Mouse (Mus musculus): ENCODE results near the gene Clip2.
"Not testable (repeated sequence)": the region's sequence is repeated elsewhere in the genome, so short reads cannot be mapped to it uniquely, and the experiment has no call there.

Gene Clip2

GRCm38 (mm10) chr5:134465197-134465596 lies 87.0 kb downstream of the Clip2 start:
- DNase-seq (ENCODE audit: extremely low read depth, insufficient read length, low spot score) = no peak

- DNase-seq (ENCODE audit: extremely low read depth, insufficient read length, low spot score) = no peak
These were observed 88.0 kb downstream of the Clip2 start for GRCm38 (mm10) chr5:134464225-134464624.

GRCm38 (mm10) chr5:134462731-134463130 lies 89.5 kb downstream of the Clip2 start:
- DNase-seq (ENCODE audit: extremely low read depth, insufficient read length, low spot score) = no peak

GRCm38 (mm10) chr5:134462316-134462715 lies 89.9 kb downstream of the Clip2 start:
- no peak for DNase-seq (ENCODE audit: extremely low read depth, insufficient read length, low spot score)

- DNase-seq (ENCODE audit: extremely low read depth, insufficient read length, low spot score) = no peak
These were observed 91.7 kb downstream of the Clip2 start for GRCm38 (mm10) chr5:134460546-134460945.

- no peak for DNase-seq (ENCODE audit: extremely low read depth, insufficient read length, low spot score)
These were observed 93.1 kb downstream of the Clip2 start for GRCm38 (mm10) chr5:134459096-134459495.

- no peak for DNase-seq (ENCODE audit: extremely low read depth, insufficient read length, low spot score)
These were observed 93.8 kb downstream of the Clip2 start for GRCm38 (mm10) chr5:134458416-134458815.

GRCm38 (mm10) chr5:134457371-134457770 lies 94.9 kb downstream of the Clip2 start:
- DNase-seq (ENCODE audit: extremely low read depth, insufficient read length, low spot score) = no peak

- peak; percentile 72 for DNase-seq (ENCODE audit: extremely low read depth, insufficient read length, low spot score)
These were observed 95.7 kb downstream of the Clip2 start, which contains the start of gene Gtf2ird1 for GRCm38 (mm10) chr5:134456503-134456962. Gtf2ird1 (minus strand) TSS chr5:134456716.

- peak; percentile 55 for DNase-seq (ENCODE audit: extremely low read depth, insufficient read length, low spot score)
These were observed 96.3 kb downstream of the Clip2 start for GRCm38 (mm10) chr5:134455914-134456423.

GRCm38 (mm10) chr5:134455186-134455895 lies 96.9 kb downstream of the Clip2 start:
- DNase-seq (ENCODE audit: extremely low read depth, insufficient read length, low spot score) = peak; percentile 36

- DNase-seq (ENCODE audit: extremely low read depth, insufficient read length, low spot score) = no peak
These were observed 97.8 kb downstream of the Clip2 start for GRCm38 (mm10) chr5:134454421-134454820.

- DNase-seq (ENCODE audit: extremely low read depth, insufficient read length, low spot score) = no peak
These were observed 98.7 kb downstream of the Clip2 start for GRCm38 (mm10) chr5:134453577-134453976.

GRCm38 (mm10) chr5:134446755-134447154 lies 105.5 kb downstream of the Clip2 start:
- not testable (repeated sequence) for DNase-seq (ENCODE audit: extremely low read depth, insufficient read length, low spot score)

GRCm38 (mm10) chr5:134445895-134446294 lies 106.3 kb downstream of the Clip2 start:
- DNase-seq (ENCODE audit: extremely low read depth, insufficient read length, low spot score) = no peak

GRCm38 (mm10) chr5:134445208-134445831 lies 106.9 kb downstream of the Clip2 start:
- no peak for DNase-seq (ENCODE audit: extremely low read depth, insufficient read length, low spot score)

- no peak for DNase-seq (ENCODE audit: extremely low read depth, insufficient read length, low spot score)
These were observed 107.8 kb downstream of the Clip2 start for GRCm38 (mm10) chr5:134444473-134444872.

- no peak for DNase-seq (ENCODE audit: extremely low read depth, insufficient read length, low spot score)
These were observed 110.2 kb downstream of the Clip2 start for GRCm38 (mm10) chr5:134442066-134442465.

GRCm38 (mm10) chr5:134441105-134441504 lies 111.1 kb downstream of the Clip2 start:
- no peak for DNase-seq (ENCODE audit: extremely low read depth, insufficient read length, low spot score)

- peak; percentile 56 for DNase-seq (ENCODE audit: extremely low read depth, insufficient read length, low spot score)
These were observed 112.1 kb downstream of the Clip2 start for GRCm38 (mm10) chr5:134440098-134440497.

GRCm38 (mm10) chr5:134439481-134439880 lies 112.8 kb downstream of the Clip2 start:
- DNase-seq (ENCODE audit: extremely low read depth, insufficient read length, low spot score) = no peak
